Mouse (Mus musculus): Measurements from ENCODE around the gene Tmem266. TPM values are rescaled to one million over a fixed set of nuclear protein-coding genes. Genes with fewer than 3 reads are reported as not detected.

Tmem266 gene
- total and polyA plus RNA-seq, 2 experiments from 2014 or later: 5.9 to 7.1 TPM

GRCm38 (mm10) chr9:55438433-55438832 lies 111.7 kb downstream of the Tmem266 start:
- no peak overlapping the region for H3K27ac ChIP-seq
- H3K27me3 ChIP-seq (ENCODE audit: insufficient read depth, low read length): no peaks in the 10 kb centered on the region
- WGBS: 54% methylated on average over 3 of the region's 3 CpGs
- ATAC-seq (no peak), DNase-seq (ENCODE audit: low spot score) (no peak)
- no peak overlapping the region for H3K9ac ChIP-seq (replicated peaks; ENCODE audit: low read length)
- no peak overlapping the region for H3K4me3 ChIP-seq (ENCODE audit: low read length)
- no peaks in the 10 kb centered on the region for H3K9me3 ChIP-seq (ENCODE audit: low read length)
- no peak overlapping the region for H3K4me2 ChIP-seq (ENCODE audit: low read depth, low read length)
- H3K4me1 ChIP-seq (ENCODE audit: insufficient read depth, low read length): no peaks in the 10 kb centered on the region
- no peak for TF ChIP-seq CTCF (IDR thresholded peaks at IDR 0.05; ENCODE audit: low read depth)
- no peaks in the 10 kb centered on the region for H3K36me3 ChIP-seq (ENCODE audit: insufficient read depth, low read length)

GRCm38 (mm10) chr9:55439206-55439780 lies 112.6 kb downstream of the Tmem266 start:
- no peaks in the 10 kb centered on the region for H3K27me3 ChIP-seq (ENCODE audit: insufficient read depth, low read length)
- no peak overlapping the region for H3K9ac ChIP-seq (replicated peaks; ENCODE audit: low read length)
- no peaks in the 10 kb centered on the region for H3K36me3 ChIP-seq (ENCODE audit: insufficient read depth, low read length)
- no peak for TF ChIP-seq CTCF (IDR thresholded peaks at IDR 0.05; ENCODE audit: low read depth)
- H3K4me3 ChIP-seq (ENCODE audit: low read length): no peak overlapping the region
- H3K4me1 ChIP-seq (ENCODE audit: insufficient read depth, low read length): no peaks in the 10 kb centered on the region
- no peaks in the 10 kb centered on the region for H3K9me3 ChIP-seq (ENCODE audit: low read length)
- H3K27ac ChIP-seq: no peak overlapping the region
- DNase-seq (ENCODE audit: low spot score) (no peak), ATAC-seq (no peak)
- WGBS: 86% methylated on average over 5 of the region's 5 CpGs
- H3K4me2 ChIP-seq (ENCODE audit: low read depth, low read length): no peak overlapping the region

- Histone ChIP-seq H3K36me3 (ENCODE audit: insufficient read depth, low read length) (no peaks in the 10 kb centered on the region), H3K27me3 (ENCODE audit: insufficient read depth, low read length) (no peaks in the 10 kb centered on the region), H3K4me3 (ENCODE audit: low read length) (no peak overlapping the region), H3K9me3 (ENCODE audit: low read length) (no peaks in the 10 kb centered on the region), H3K27ac (no peak overlapping the region), H3K9ac (replicated peaks; ENCODE audit: low read length) (no peak overlapping the region), H3K4me1 (ENCODE audit: insufficient read depth, low read length) (no peaks in the 10 kb centered on the region), H3K4me2 (ENCODE audit: low read depth, low read length) (no peak overlapping the region)
- no peak for TF ChIP-seq CTCF (IDR thresholded peaks at IDR 0.05; ENCODE audit: low read depth)
- ATAC-seq: no peak
- 76% methylated on average over 4 of the region's 4 CpGs for WGBS
- DNase-seq (ENCODE audit: low spot score): no peak
These were observed 120.8 kb downstream of the Tmem266 start for GRCm38 (mm10) chr9:55447509-55447908.

- WGBS: 75% methylated on average over 1 of the region's 1 CpGs
- no peak for DNase-seq (ENCODE audit: low spot score)
These were observed 122.4 kb downstream of the Tmem266 start for GRCm38 (mm10) chr9:55449108-55449507.

GRCm38 (mm10) chr9:55450035-55450434 lies 123.3 kb downstream of the Tmem266 start:
- WGBS: 89% methylated on average over 6 of the region's 6 CpGs

More at GRCm38 (mm10) chr9:55449108-55449507, 122.4 kb downstream of the Tmem266 start:
- no peak for TF ChIP-seq CTCF (IDR thresholded peaks at IDR 0.05; ENCODE audit: low read depth)
- Histone ChIP-seq H3K4me1 (ENCODE audit: insufficient read depth, low read length) (no peaks in the 10 kb centered on the region), H3K27ac (no peak overlapping the region), H3K4me2 (ENCODE audit: low read depth, low read length) (no peak overlapping the region), H3K9me3 (ENCODE audit: low read length) (no peaks in the 10 kb centered on the region), H3K9ac (replicated peaks; ENCODE audit: low read length) (no peak overlapping the region), H3K36me3 (ENCODE audit: insufficient read depth, low read length) (no peaks in the 10 kb centered on the region; the same call in 1 of the 2 replicates), H3K4me3 (ENCODE audit: low read length) (no peak overlapping the region), H3K27me3 (ENCODE audit: insufficient read depth, low read length) (no peaks in the 10 kb centered on the region)
- no peak for ATAC-seq

DNA sequence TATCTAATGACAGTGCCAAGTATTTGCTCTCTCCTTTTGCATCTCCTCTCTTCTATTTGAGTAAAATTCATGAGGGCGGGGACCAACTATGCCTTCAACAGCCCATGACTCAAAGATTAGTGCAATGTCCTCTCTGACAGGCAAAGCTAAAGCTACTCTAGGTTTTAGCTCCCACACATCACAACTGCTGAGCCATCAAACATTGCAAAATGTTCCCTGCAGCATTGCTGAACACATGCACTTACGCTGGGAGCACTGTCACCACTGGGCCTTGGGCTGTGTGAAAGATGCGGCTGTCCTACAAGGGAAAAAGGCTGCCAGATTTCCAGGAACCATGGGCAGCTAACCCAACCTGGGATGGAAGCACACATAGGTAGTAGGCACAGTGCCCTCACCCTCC lies 124.7 kb downstream of the Tmem266 start:
- Histone ChIP-seq H3K4me2 (ENCODE audit: low read depth, low read length) (no peak overlapping the region), H3K9me3 (ENCODE audit: low read length) (no peaks in the 10 kb centered on the region), H3K4me1 (ENCODE audit: insufficient read depth, low read length) (no peaks in the 10 kb centered on the region), H3K27me3 (ENCODE audit: insufficient read depth, low read length) (no peaks in the 10 kb centered on the region), H3K4me3 (ENCODE audit: low read length) (no peak overlapping the region), H3K36me3 (ENCODE audit: insufficient read depth, low read length) (no peaks in the 10 kb centered on the region; the same call in 1 of the 2 replicates), H3K27ac (no peak overlapping the region), H3K9ac (replicated peaks; ENCODE audit: low read length) (no peak overlapping the region)
- no peak for DNase-seq (ENCODE audit: low spot score)
- no peak for TF ChIP-seq CTCF (IDR thresholded peaks at IDR 0.05; ENCODE audit: low read depth)
- 94% methylated on average over 3 of the region's 3 CpGs for WGBS
- ATAC-seq: no peak

More at GRCm38 (mm10) chr9:55450035-55450434, 123.3 kb downstream of the Tmem266 start:
- Histone ChIP-seq H3K27ac (no peak overlapping the region), H3K4me3 (ENCODE audit: low read length) (no peak overlapping the region), H3K4me2 (ENCODE audit: low read depth, low read length) (no peak overlapping the region), H3K9me3 (ENCODE audit: low read length) (no peaks in the 10 kb centered on the region), H3K9ac (replicated peaks; ENCODE audit: low read length) (no peak overlapping the region), H3K4me1 (ENCODE audit: insufficient read depth, low read length) (no peaks in the 10 kb centered on the region), H3K27me3 (ENCODE audit: insufficient read depth, low read length) (no peaks in the 10 kb centered on the region), H3K36me3 (ENCODE audit: insufficient read depth, low read length) (no peaks in the 10 kb centered on the region; the same call in 1 of the 2 replicates)
- ATAC-seq: no peak
- TF ChIP-seq CTCF (IDR thresholded peaks at IDR 0.05; ENCODE audit: low read depth): no peak
- DNase-seq (ENCODE audit: low spot score): no peak

- H3K9me3 ChIP-seq (ENCODE audit: low read length): no peaks in the 10 kb centered on the region
- no peak overlapping the region for H3K9ac ChIP-seq (replicated peaks; ENCODE audit: low read length)
- no peak overlapping the region for H3K4me2 ChIP-seq (ENCODE audit: low read depth, low read length)
- no peak for TF ChIP-seq CTCF (IDR thresholded peaks at IDR 0.05; ENCODE audit: low read depth)
- H3K4me3 ChIP-seq (ENCODE audit: low read length): no peak overlapping the region
- no peak for ATAC-seq
- no peak overlapping the region for H3K27ac ChIP-seq
- DNase-seq (ENCODE audit: low spot score): no peak
- no peaks in the 10 kb centered on the region; the same call in 1 of the 2 replicates for H3K36me3 ChIP-seq (ENCODE audit: insufficient read depth, low read length)
- H3K27me3 ChIP-seq (ENCODE audit: insufficient read depth, low read length): no peaks in the 10 kb centered on the region
- 98% methylated on average over 1 of the region's 1 CpGs for WGBS
- no peaks in the 10 kb centered on the region for H3K4me1 ChIP-seq (ENCODE audit: insufficient read depth, low read length)
These were observed 126.2 kb downstream of the Tmem266 start for GRCm38 (mm10) chr9:55452906-55453305.
